Mouse (Mus musculus) lung, adult 2 months (tissue): ENCODE measurements around the gene Lalba.

Experiments
- CTCF ChIP-seq: fragments of 200-500 bp; IDR thresholded peaks from 2 replicates; pipeline ENCODE4 v1.5.1; 2011; ENCODE audit warnings: mild to moderate bottlenecking, low read length, control low read depth; ENCODE audit not compliant: insufficient read depth
- POLR2A ChIP-seq: fragments of 200-500 bp; IDR thresholded peaks from 2 replicates; pipeline ENCODE4 v1.6.1; 2011; ENCODE audit warnings: low read depth, mild to moderate bottlenecking, control low read depth, low read length, borderline replicate concordance; ENCODE audit errors: extremely low read depth

- TF ChIP-seq CTCF (no peak), POLR2A (no peak)
Observed at GRCm38 (mm10) chr15:98503317-98503716, 20.8 kb upstream of the Lalba start.
